Mouse (Mus musculus) bone marrow macrophage, adult 2 months (primary cell): Measurements from ENCODE around the gene Cobl.

ENCODE experiments used
- CTCF ChIP-seq: IDR thresholded peaks from 2 replicates; pipeline ENCODE4 v1.5.1; 2012; ENCODE audit warnings: low read depth, mild to moderate bottlenecking, low read length, moderate library complexity
- POLR2A ChIP-seq: IDR thresholded peaks from 2 replicates; pipeline ENCODE4 v1.6.1; 2012; ENCODE audit warnings: mild to moderate bottlenecking, low read depth, low read length, borderline replicate concordance

- TF ChIP-seq CTCF: no peak
- no peak for TF ChIP-seq POLR2A
Observed at GRCm38 (mm10) chr11:12426746-12427145, 38.0 kb downstream of the Cobl start.
